Mouse (Mus musculus): ENCODE measurements around the gene Prepl. TPM values are rescaled to one million over a fixed set of nuclear protein-coding genes. Genes with fewer than 3 reads are reported as not detected.

Gene Prepl
- total RNA-seq, 2 experiments from 2014 or later = 18.3 to 20.8 TPM

- DNase-seq (ENCODE audit: low spot score) = no peak
These were observed 65.8 kb downstream of the Prepl start for GRCm38 (mm10) chr17:85024237-85024636.

- DNase-seq (ENCODE audit: low spot score) = peak; percentile 60
These were observed 66.5 kb downstream of the Prepl start for GRCm38 (mm10) chr17:85023247-85024167.

- DNase-seq (ENCODE audit: low spot score) = no peak
These were observed 69.7 kb downstream of the Prepl start for GRCm38 (mm10) chr17:85020343-85020742.

- no peak for DNase-seq (ENCODE audit: low spot score)
These were observed 71.2 kb downstream of the Prepl start for GRCm38 (mm10) chr17:85018794-85019193.

GRCm38 (mm10) chr17:85018344-85018743 is 71.7 kb downstream of the Prepl start:
- no peak for DNase-seq (ENCODE audit: low spot score)

- DNase-seq (ENCODE audit: low spot score) = no peak
These were observed 75.4 kb downstream of the Prepl start for GRCm38 (mm10) chr17:85014632-85015031.

GRCm38 (mm10) chr17:85013485-85013884 is 76.6 kb downstream of the Prepl start:
- DNase-seq (ENCODE audit: low spot score) = no peak

Other genes starting within 250 kb of the Prepl start
- gene Ppm1b, start 133.5 kb downstream of the Prepl start, total RNA-seq (2021) = 100 to 1,000 TPM; 168 to 210 TPM
- under 1 TPM; 0.09 to 0.30 TPM for gene Slc3a1, start 61.9 kb downstream of the Prepl start, total RNA-seq (2021)
- 1 to 10 TPM in 1 of 2 experiments, under 1 TPM in 1; 0.57 to 1.2 TPM for gene Camkmt, start 311 bp upstream of the Prepl start, total RNA-seq (2021)

Measured in gastrocnemius, adult 18-20 months (tissue).